Mouse (Mus musculus) cortical plate, adult 2 months (tissue): ENCODE data around the gene Casp3. TPM values are rescaled to one million over a fixed set of nuclear protein-coding genes. Genes with fewer than 3 reads are reported as not detected.
"Not testable (repeated sequence)": the region's sequence is repeated elsewhere in the genome, so short reads cannot be mapped to it uniquely, and the experiment has no call there.

Experiments used
- H3K27ac ChIP-seq: fragments of 200-500 bp; 2 replicates; pipeline ENCODE4 v1.5.1; 2012; ENCODE audit warnings: low read length, control low read depth, inconsistent platforms; ENCODE audit not compliant: insufficient read depth
- H3K4me1 ChIP-seq: fragments of 200-500 bp; 2 replicates; pipeline ENCODE4 v1.6.1; 2011; ENCODE audit warnings: low read length; ENCODE audit not compliant: control insufficient read depth, insufficient read depth
- H3K4me3 ChIP-seq: fragments of 200-500 bp; 2 replicates; pipeline ENCODE4 v1.5.1; 2011; ENCODE audit warnings: mild to moderate bottlenecking, low read length, control low read depth; ENCODE audit not compliant: insufficient read depth
- CTCF ChIP-seq: fragments of 200-500 bp; IDR thresholded peaks from 2 replicates; pipeline ENCODE4 v1.5.1; 2011; ENCODE audit warnings: mild to moderate bottlenecking, control low read depth, low read length; ENCODE audit not compliant: insufficient read depth; ENCODE audit errors: extremely low read depth
- POLR2A ChIP-seq: fragments of 200-500 bp; IDR thresholded peaks from 2 replicates; pipeline ENCODE4 v1.6.1; 2011; ENCODE audit warnings: mild to moderate bottlenecking, low read length, control low read depth; ENCODE audit not compliant: insufficient read depth; ENCODE audit errors: extremely low read depth
- polyA plus RNA-seq: library from polyadenylated mRNA; depleted of rRNA; stranded (reverse); fragments of >200 nt; gene quantifications from 2 replicates; pipeline ENCODE4 v1.2.3, GENCODE M21; 2012; rRNA removed

The Casp3 gene
- polyA plus RNA-seq, result 11.6 and 11.9 TPM in 2 replicates

GRCm38 (mm10) chr8:46616879-46617689, at the start of gene Casp3, which contains the start of gene Primpol:
Gene Casp3 (plus strand): TSS chr8:46617291.
Gene Primpol (minus strand): TSS chr8:46617212.
- TF ChIP-seq POLR2A (peak; percentile 59; the same call in 1 of the 2 replicates), CTCF (no peak)
- peak within 1 kb of the TSS; percentile 52 for H3K4me3 ChIP-seq
- no peak within 1 kb of the TSS for H3K27ac ChIP-seq
- H3K4me1 ChIP-seq, result peaks cover 2% of the 10 kb centered on the region

DNA sequence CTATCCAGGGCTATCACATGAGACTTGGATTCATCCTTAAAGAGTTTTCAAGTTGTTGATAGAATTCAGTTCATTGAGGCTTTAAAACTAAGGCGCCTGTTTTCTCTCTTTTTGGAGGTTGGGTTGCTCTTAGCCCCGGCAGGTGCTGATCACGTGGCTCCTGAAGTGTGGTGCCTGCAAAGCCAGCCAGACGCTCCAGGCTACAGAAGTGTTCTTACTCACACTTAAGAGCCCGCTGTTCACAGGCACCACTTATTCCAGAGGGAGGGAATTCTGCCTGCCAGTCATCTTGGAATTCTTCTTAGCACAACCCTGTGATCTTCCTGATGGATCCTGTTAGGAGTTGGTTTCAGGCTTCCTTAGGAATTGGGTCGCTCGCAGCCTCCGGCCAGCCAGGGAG, 49.1 kb upstream of the Casp3 start:
- Histone ChIP-seq H3K4me1 (no peaks in the 10 kb centered on the region), H3K27ac (no peak overlapping the region), H3K4me3 (no peak overlapping the region)
- TF ChIP-seq CTCF, result no peak
- TF ChIP-seq POLR2A, result no peak

- H3K27ac ChIP-seq, result no peak overlapping the region
- H3K4me3 ChIP-seq, result no peak overlapping the region
- no peaks in the 10 kb centered on the region for H3K4me1 ChIP-seq
- TF ChIP-seq CTCF, result no peak
- no peak for TF ChIP-seq POLR2A
Observed at GRCm38 (mm10) chr8:46568942-46569341, 48.1 kb upstream of the Casp3 start.

- TF ChIP-seq CTCF (no peak), POLR2A (no peak)
- no peak overlapping the region for H3K4me3 ChIP-seq
- no peaks in the 10 kb centered on the region for H3K4me1 ChIP-seq
- no peak overlapping the region for H3K27ac ChIP-seq
Observed at GRCm38 (mm10) chr8:46569659-46570441, 47.2 kb upstream of the Casp3 start.

GRCm38 (mm10) chr8:46570673-46571072, 46.4 kb upstream of the Casp3 start:
- no peak for TF ChIP-seq POLR2A
- no peak for TF ChIP-seq CTCF
- Histone ChIP-seq H3K4me3 (no peak overlapping the region), H3K27ac (no peak overlapping the region), H3K4me1 (no peaks in the 10 kb centered on the region)

- Histone ChIP-seq H3K4me3 (no peak overlapping the region), H3K4me1 (no peaks in the 10 kb centered on the region), H3K27ac (no peak overlapping the region)
- TF ChIP-seq CTCF, result no peak
- no peak for TF ChIP-seq POLR2A
Observed at GRCm38 (mm10) chr8:46573446-46573845, 43.6 kb upstream of the Casp3 start.

- Histone ChIP-seq H3K4me1 (no peaks in the 10 kb centered on the region), H3K27ac (no peak overlapping the region), H3K4me3 (no peak overlapping the region)
- TF ChIP-seq POLR2A (no peak), CTCF (no peak)
Observed at GRCm38 (mm10) chr8:46573964-46574363, 43.1 kb upstream of the Casp3 start.

DNA sequence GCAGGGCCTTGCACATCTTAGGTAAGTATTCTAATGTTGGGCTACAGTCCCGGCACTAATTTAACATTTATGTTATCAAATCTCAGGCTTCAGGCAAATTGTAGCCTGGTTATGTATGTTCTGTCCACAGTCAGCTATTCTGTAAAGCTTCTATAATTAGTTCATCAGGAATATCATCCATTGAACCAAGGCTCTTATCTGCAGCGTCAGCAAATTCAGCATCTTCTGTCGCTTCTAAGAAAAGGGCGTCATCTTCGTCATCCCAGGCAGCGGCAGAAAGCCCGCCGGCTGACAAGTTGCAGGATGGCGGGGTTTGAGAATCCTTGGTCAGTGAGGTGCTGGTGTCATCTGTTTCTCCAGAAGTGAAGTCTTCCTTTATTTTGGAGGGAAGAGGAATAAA, 38.3 kb upstream of the Casp3 start:
- no peak overlapping the region for H3K4me3 ChIP-seq
- no peaks in the 10 kb centered on the region for H3K4me1 ChIP-seq
- H3K27ac ChIP-seq, result no peak overlapping the region
- TF ChIP-seq POLR2A (no peak), CTCF (no peak)

DNA sequence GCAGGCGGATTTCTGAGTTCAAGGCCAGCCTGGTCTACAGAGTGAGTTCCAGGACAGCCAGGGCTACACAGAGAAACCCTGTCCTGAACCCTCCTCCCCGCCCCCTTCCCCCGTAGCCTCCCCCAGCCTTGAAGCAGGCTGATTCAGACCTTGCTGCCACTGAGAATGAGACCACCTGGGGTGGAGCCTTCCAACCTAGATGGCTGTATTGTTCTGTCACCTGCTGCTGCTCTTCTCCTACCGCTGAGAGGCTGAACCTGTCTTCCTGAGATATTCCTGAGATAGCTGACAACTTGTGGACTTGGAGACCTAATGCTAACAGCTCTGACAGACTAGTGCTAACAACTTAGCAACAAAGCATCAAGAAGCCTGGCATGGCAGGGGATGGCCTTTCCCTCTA, 32.8 kb upstream of the Casp3 start:
- not testable (repeated sequence) for H3K4me3 ChIP-seq, H3K27ac ChIP-seq, H3K4me1 ChIP-seq

GRCm38 (mm10) chr8:46585576-46585975, 31.5 kb upstream of the Casp3 start:
- H3K27ac ChIP-seq, result no peak overlapping the region
- TF ChIP-seq POLR2A (no peak), CTCF (no peak)
- H3K4me3 ChIP-seq, result no peak overlapping the region
- H3K4me1 ChIP-seq, result no peaks in the 10 kb centered on the region
